Mouse (Mus musculus) neural tube, embryonic 15.5 days (tissue): ENCODE results near the gene Gfpt2. TPM values are rescaled to one million over a fixed set of nuclear protein-coding genes. Genes with fewer than 3 reads are reported as not detected.
"Not testable (repeated sequence)": the region's sequence is repeated elsewhere in the genome, so short reads cannot be mapped to it uniquely, and the experiment has no call there.

Experiments
- ATAC-seq: fragments of 200-750 bp; cut with Nextera tagmentation; 2 replicates; pipeline ENCODE4 v1.8.0; 2017; ENCODE audit warnings: mild to moderate bottlenecking, moderate TSS enrichment, moderate library complexity; ENCODE audit not compliant: low FRiP score
- H3K27ac ChIP-seq: fragments of 300-500 bp; sonication (generic); replicated peaks from 2 replicates; pipeline ENCODE4 v1.5.1; 2015; ENCODE audit warnings: mild to moderate bottlenecking, inconsistent platforms
- H3K27me3 ChIP-seq: fragments of 300-500 bp; sonication (generic); replicated peaks from 2 replicates; pipeline ENCODE4 v1.6.1; 2015; ENCODE audit warnings: inconsistent platforms
- H3K36me3 ChIP-seq: fragments of 300-500 bp; sonication (generic); 2 replicates; pipeline ENCODE4 v1.6.1; 2015; ENCODE audit warnings: inconsistent platforms
- H3K4me1 ChIP-seq: fragments of 300-500 bp; sonication (generic); 2 replicates; pipeline ENCODE4 v1.6.1; 2015; ENCODE audit warnings: inconsistent platforms
- H3K4me2 ChIP-seq: fragments of 300-500 bp; sonication (generic); 2 replicates; pipeline ENCODE4 v1.6.1; 2015; ENCODE audit warnings: inconsistent platforms, mild to moderate bottlenecking, moderate library complexity
- H3K4me3 ChIP-seq: fragments of 300-500 bp; sonication (generic); replicated peaks from 2 replicates; pipeline ENCODE4 v1.5.1; 2015; ENCODE audit warnings: mild to moderate bottlenecking, inconsistent platforms
- H3K9ac ChIP-seq: fragments of 300-500 bp; sonication (generic); replicated peaks from 2 replicates; pipeline ENCODE4 v1.6.1; 2015; ENCODE audit warnings: mild to moderate bottlenecking, inconsistent platforms
- H3K9me3 ChIP-seq: fragments of 300-500 bp; sonication (generic); replicated peaks from 2 replicates; pipeline ENCODE4 v1.6.1; 2016; ENCODE audit warnings: inconsistent platforms
- WGBS: fragments of 180-500 bp; shearing (Covaris S2); methylation state at CpG from one replicate; pipeline ENCODE4 v1.1.7; 2015; ENCODE audit warnings: mixed read lengths; 5-methylcytosine and 5-hydroxymethylcytosine counted together
- polyA plus RNA-seq: library from polyadenylated mRNA; unstranded; fragments of >200 nt; fragmentation: Nextera tagmentation; extraction: Ambion mirVana; gene quantifications from 2 replicates; pipeline ENCODE4 v1.2.1, GENCODE M21; 2015

Gfpt2 gene
- polyA plus RNA-seq, 1 experiment from 2014 or later, result 5.3 TPM

GRCm38 (mm10) chr11:49798931-49799330, 5.0 kb downstream of the Gfpt2 start:
- Histone ChIP-seq H3K27me3 (no peaks in the 10 kb centered on the region), H3K9me3 (no peaks in the 10 kb centered on the region), H3K36me3 (no peaks in the 10 kb centered on the region), H3K27ac (no peak overlapping the region), H3K4me1 (peaks cover 22% of the 10 kb centered on the region), H3K9ac (no peak overlapping the region), H3K4me3 (no peak overlapping the region), H3K4me2 (no peak overlapping the region)
- ATAC-seq, result no peak
- 86% methylated on average over 6 of the region's 6 CpGs for WGBS

- no peak overlapping the region for H3K4me2 ChIP-seq
- no peak overlapping the region for H3K4me3 ChIP-seq
- H3K9ac ChIP-seq, result no peak overlapping the region
- H3K27ac ChIP-seq, result no peak overlapping the region
- 58% methylated on average over 4 of the region's 4 CpGs for WGBS
- ATAC-seq, result no peak
- no peaks in the 10 kb centered on the region for H3K27me3 ChIP-seq
- H3K4me1 ChIP-seq, result peaks cover 9% of the 10 kb centered on the region; the same call in 1 of the 2 replicates
- H3K36me3 ChIP-seq, result no peaks in the 10 kb centered on the region
- H3K9me3 ChIP-seq, result no peaks in the 10 kb centered on the region
Measured at GRCm38 (mm10) chr11:49801516-49801915, 7.5 kb downstream of the Gfpt2 start.

GRCm38 (mm10) chr11:49803801-49804200, 9.8 kb downstream of the Gfpt2 start:
- no peak for ATAC-seq
- WGBS, result 98% methylated on average over 4 of the region's 4 CpGs
- H3K36me3 ChIP-seq, result peaks cover under 1% of the 10 kb centered on the region; the same call in 1 of the 2 replicates

GRCm38 (mm10) chr11:49806218-49806617, 12.2 kb downstream of the Gfpt2 start:
- H3K9me3 ChIP-seq, result no peaks in the 10 kb centered on the region
- no peak for ATAC-seq
- 27% methylated on average over 3 of the region's 3 CpGs for WGBS

More at GRCm38 (mm10) chr11:49803801-49804200, 9.8 kb downstream of the Gfpt2 start:
- Histone ChIP-seq H3K27me3 (no peaks in the 10 kb centered on the region), H3K4me2 (no peak overlapping the region), H3K27ac (no peak overlapping the region), H3K4me1 (peaks cover 9% of the 10 kb centered on the region; the same call in 1 of the 2 replicates), H3K4me3 (no peak overlapping the region), H3K9me3 (no peaks in the 10 kb centered on the region), H3K9ac (no peak overlapping the region)

GRCm38 (mm10) chr11:49808946-49809345, 15.0 kb downstream of the Gfpt2 start:
- H3K36me3 ChIP-seq, result peaks cover 5% of the 10 kb centered on the region; the same call in 1 of the 2 replicates
- H3K9ac ChIP-seq, result no peak overlapping the region
- H3K9me3 ChIP-seq, result no peaks in the 10 kb centered on the region
- no peak overlapping the region for H3K4me2 ChIP-seq
- 92% methylated on average over 9 of the region's 9 CpGs for WGBS
- H3K4me3 ChIP-seq, result no peak overlapping the region
- no peaks in the 10 kb centered on the region for H3K4me1 ChIP-seq
- no peaks in the 10 kb centered on the region for H3K27me3 ChIP-seq
- no peak overlapping the region for H3K27ac ChIP-seq
- ATAC-seq, result no peak

More at GRCm38 (mm10) chr11:49806218-49806617, 12.2 kb downstream of the Gfpt2 start:
- Histone ChIP-seq H3K27me3 (no peaks in the 10 kb centered on the region), H3K9ac (no peak overlapping the region), H3K4me3 (no peak overlapping the region), H3K4me1 (peaks cover 5% of the 10 kb centered on the region; the same call in 1 of the 2 replicates), H3K4me2 (no peak overlapping the region), H3K27ac (no peak overlapping the region), H3K36me3 (peaks cover 5% of the 10 kb centered on the region; the same call in 1 of the 2 replicates)

GRCm38 (mm10) chr11:49810696-49811095, 16.7 kb downstream of the Gfpt2 start:
- not testable (repeated sequence) for H3K4me1 ChIP-seq, H3K4me2 ChIP-seq, ATAC-seq, H3K36me3 ChIP-seq, H3K9me3 ChIP-seq, H3K27me3 ChIP-seq, H3K9ac ChIP-seq, H3K27ac ChIP-seq, H3K4me3 ChIP-seq
- 87% methylated on average over 7 of the region's 7 CpGs for WGBS

GRCm38 (mm10) chr11:49811099-49811541, 17.1 kb downstream of the Gfpt2 start:
- no peaks in the 10 kb centered on the region for H3K4me1 ChIP-seq
- H3K4me2 ChIP-seq, result no peak overlapping the region
- H3K9me3 ChIP-seq, result no peaks in the 10 kb centered on the region
- WGBS, result 89% methylated on average over 8 of the region's 8 CpGs
- no peak overlapping the region for H3K27ac ChIP-seq
- no peaks in the 10 kb centered on the region for H3K27me3 ChIP-seq
- ATAC-seq, result no peak
- H3K4me3 ChIP-seq, result no peak overlapping the region
- H3K9ac ChIP-seq, result no peak overlapping the region
- H3K36me3 ChIP-seq, result peaks cover 5% of the 10 kb centered on the region; the same call in 1 of the 2 replicates

- H3K4me2 ChIP-seq, result no peak overlapping the region
- peaks cover 5% of the 10 kb centered on the region; the same call in 1 of the 2 replicates for H3K36me3 ChIP-seq
- no peaks in the 10 kb centered on the region for H3K4me1 ChIP-seq
- no peak overlapping the region for H3K4me3 ChIP-seq
- ATAC-seq, result no peak
- H3K27me3 ChIP-seq, result no peaks in the 10 kb centered on the region
- H3K9me3 ChIP-seq, result no peaks in the 10 kb centered on the region
- 91% methylated on average over 8 of the region's 8 CpGs for WGBS
- H3K9ac ChIP-seq, result no peak overlapping the region
- no peak overlapping the region for H3K27ac ChIP-seq
Measured at GRCm38 (mm10) chr11:49811879-49812278, 17.9 kb downstream of the Gfpt2 start.

- Histone ChIP-seq H3K27ac (0 out of 2 replicates have a peak overlapping the region, but pooled peaks have one; percentile 9), H3K27me3 (no peaks in the 10 kb centered on the region), H3K4me1 (no peaks in the 10 kb centered on the region), H3K4me2 (no peak overlapping the region), H3K36me3 (peaks cover 13% of the 10 kb centered on the region), H3K9me3 (no peaks in the 10 kb centered on the region), H3K9ac (no peak overlapping the region), H3K4me3 (no peak overlapping the region)
- ATAC-seq, result no peak
- WGBS, result 86% methylated on average over 15 of the region's 15 CpGs
Measured at GRCm38 (mm10) chr11:49818869-49819566, 25.0 kb downstream of the Gfpt2 start.

GRCm38 (mm10) chr11:49819676-49820075, 25.7 kb downstream of the Gfpt2 start:
- no peak for ATAC-seq
- no peak overlapping the region for H3K27ac ChIP-seq
- peaks cover 20% of the 10 kb centered on the region for H3K36me3 ChIP-seq
- no peak overlapping the region for H3K4me2 ChIP-seq
- 84% methylated on average over 7 of the region's 7 CpGs for WGBS
- no peaks in the 10 kb centered on the region for H3K9me3 ChIP-seq
- H3K4me1 ChIP-seq, result no peaks in the 10 kb centered on the region
- no peak overlapping the region for H3K9ac ChIP-seq
- no peaks in the 10 kb centered on the region for H3K27me3 ChIP-seq
- no peak overlapping the region for H3K4me3 ChIP-seq

GRCm38 (mm10) chr11:49820928-49821327, 26.9 kb downstream of the Gfpt2 start:
- 100% methylated on average over 2 of the region's 2 CpGs for WGBS
- no peak for ATAC-seq

GRCm38 (mm10) chr11:49821546-49821945, 27.6 kb downstream of the Gfpt2 start:
- H3K9me3 ChIP-seq, result no peaks in the 10 kb centered on the region
- H3K4me1 ChIP-seq, result no peaks in the 10 kb centered on the region
- H3K4me3 ChIP-seq, result no peak overlapping the region
- peaks cover 23% of the 10 kb centered on the region for H3K36me3 ChIP-seq
- H3K9ac ChIP-seq, result no peak overlapping the region
- H3K27me3 ChIP-seq, result no peaks in the 10 kb centered on the region
- 95% methylated on average over 2 of the region's 2 CpGs for WGBS
- no peak overlapping the region for H3K4me2 ChIP-seq
- H3K27ac ChIP-seq, result no peak overlapping the region
- ATAC-seq, result no peak

More at GRCm38 (mm10) chr11:49820928-49821327, 26.9 kb downstream of the Gfpt2 start:
- Histone ChIP-seq H3K4me1 (no peaks in the 10 kb centered on the region), H3K27me3 (no peaks in the 10 kb centered on the region), H3K9me3 (no peaks in the 10 kb centered on the region), H3K36me3 (peaks cover 23% of the 10 kb centered on the region), H3K9ac (no peak overlapping the region), H3K27ac (no peak overlapping the region), H3K4me2 (no peak overlapping the region), H3K4me3 (no peak overlapping the region)
